Mouse (Mus musculus) midbrain, embryonic 16.5 days (tissue): ENCODE measurements around the gene Sema6b. TPM values are rescaled to one million over a fixed set of nuclear protein-coding genes. Genes with fewer than 3 reads are reported as not detected.

Source experiments
- ATAC-seq: fragments of 200-750 bp; cut with Nextera tagmentation; 2 replicates; pipeline ENCODE4 v1.8.0; 2017; ENCODE audit warnings: moderate TSS enrichment
- H3K27ac ChIP-seq: fragments of 300-500 bp; sonication (generic); 2 replicates; pipeline ENCODE4 v1.5.1; 2014; ENCODE audit warnings: mild to moderate bottlenecking, low read length, mixed read lengths
- H3K27me3 ChIP-seq: fragments of 300-500 bp; sonication (generic); 2 replicates; pipeline ENCODE4 v1.6.1; 2014; ENCODE audit warnings: low read depth, low read length, mixed read lengths; ENCODE audit not compliant: control insufficient read depth, insufficient read depth
- H3K36me3 ChIP-seq: fragments of 300-500 bp; sonication (generic); 2 replicates; pipeline ENCODE4 v1.6.1; 2014; ENCODE audit warnings: mild to moderate bottlenecking, low read length, moderate library complexity, mixed read lengths; ENCODE audit not compliant: control insufficient read depth, insufficient read depth
- H3K4me1 ChIP-seq: fragments of 300-500 bp; sonication (generic); 2 replicates; pipeline ENCODE4 v1.6.1; 2014; ENCODE audit warnings: mild to moderate bottlenecking, low read length, mixed read lengths; ENCODE audit not compliant: control insufficient read depth, insufficient read depth
- H3K4me2 ChIP-seq: fragments of 300-500 bp; sonication (generic); 2 replicates; pipeline ENCODE4 v1.6.1; 2014; ENCODE audit warnings: mild to moderate bottlenecking, low read length, mixed read lengths
- H3K4me3 ChIP-seq: fragments of 300-500 bp; sonication (generic); 2 replicates; pipeline ENCODE4 v1.5.1; 2014; ENCODE audit warnings: low read depth, mild to moderate bottlenecking, low read length, moderate library complexity, mixed read lengths
- H3K9ac ChIP-seq: fragments of 300-500 bp; sonication (generic); 2 replicates; pipeline ENCODE4 v1.6.1; 2014; ENCODE audit warnings: low read depth, low read length, mixed read lengths
- H3K9me3 ChIP-seq: fragments of 300-500 bp; sonication (generic); replicated peaks from 2 replicates; pipeline ENCODE4 v1.6.1; 2014; ENCODE audit warnings: mild to moderate bottlenecking, low read length, mixed read lengths; ENCODE audit not compliant: control insufficient read depth, poor library complexity, severe bottlenecking
- WGBS: fragments of 180-500 bp; shearing (Covaris S2); extraction: QIAGEN DNeasy Blood & Tissue Kit; methylation state at CpG from one replicate; pipeline ENCODE4 v1.1.7; 2014; 5-methylcytosine and 5-hydroxymethylcytosine counted together
- polyA plus RNA-seq: library from polyadenylated mRNA; unstranded; fragments of >200 nt; fragmentation: Nextera tagmentation; extraction: Ambion mirVana; gene quantifications from 2 replicates; pipeline ENCODE4 v1.2.1, GENCODE M21; 2015

Sema6b gene
- polyA plus RNA-seq, 1 experiment from 2014 or later: 13.2 TPM

GRCm38 (mm10) chr17:56170636-56171035 lies 30.5 kb upstream of the Sema6b start:
- no peak overlapping the region for H3K4me3 ChIP-seq
- no peak overlapping the region for H3K9ac ChIP-seq
- ATAC-seq: peak; percentile 22; the same call in 1 of the 2 replicates
- H3K9me3 ChIP-seq: no peaks in the 10 kb centered on the region
- no peak overlapping the region for H3K27ac ChIP-seq
- H3K4me2 ChIP-seq: no peak overlapping the region
- 0 out of 2 replicates have a peak, but pooled peaks cover 4% of the 10 kb centered on the region for H3K36me3 ChIP-seq
- no peaks in the 10 kb centered on the region for H3K27me3 ChIP-seq
- WGBS: 26% methylated on average over 10 of the region's 10 CpGs
- H3K4me1 ChIP-seq: peaks cover 4% of the 10 kb centered on the region; the same call in 1 of the 2 replicates

GRCm38 (mm10) chr17:56169830-56170229 lies 29.7 kb upstream of the Sema6b start:
- no peak overlapping the region for H3K4me2 ChIP-seq
- H3K27ac ChIP-seq: no peak overlapping the region
- 0 out of 2 replicates have a peak, but pooled peaks cover under 1% of the 10 kb centered on the region for H3K36me3 ChIP-seq
- no peak overlapping the region; the same call in 1 of the 2 replicates for H3K9ac ChIP-seq
- no peaks in the 10 kb centered on the region for H3K9me3 ChIP-seq
- WGBS: 64% methylated on average over 6 of the region's 6 CpGs
- H3K4me3 ChIP-seq: no peak overlapping the region
- ATAC-seq: no peak
- H3K4me1 ChIP-seq: peaks cover 6% of the 10 kb centered on the region; the same call in 1 of the 2 replicates
- no peaks in the 10 kb centered on the region for H3K27me3 ChIP-seq

GRCm38 (mm10) chr17:56165671-56166070 lies 25.5 kb upstream of the Sema6b start:
- Histone ChIP-seq H3K4me1 (peaks cover 17% of the 10 kb centered on the region), H3K27ac (peak overlapping the region; percentile 60; the same call in 1 of the 2 replicates), H3K4me3 (no peak overlapping the region), H3K4me2 (no peak overlapping the region), H3K9ac (no peak overlapping the region), H3K27me3 (peaks cover 4% of the 10 kb centered on the region), H3K36me3 (no peaks in the 10 kb centered on the region), H3K9me3 (no peaks in the 10 kb centered on the region)
- no peak for ATAC-seq
- 38% methylated on average over 11 of the region's 11 CpGs for WGBS

- H3K9me3 ChIP-seq: no peaks in the 10 kb centered on the region
- no peak for ATAC-seq
- peaks cover 13% of the 10 kb centered on the region for H3K4me1 ChIP-seq
- H3K9ac ChIP-seq: no peak overlapping the region
- no peak overlapping the region for H3K27ac ChIP-seq
- no peak overlapping the region for H3K4me3 ChIP-seq
- no peak overlapping the region for H3K4me2 ChIP-seq
- WGBS: 80% methylated on average over 3 of the region's 3 CpGs
- H3K27me3 ChIP-seq: peaks cover 4% of the 10 kb centered on the region
- no peaks in the 10 kb centered on the region for H3K36me3 ChIP-seq
Measured at GRCm38 (mm10) chr17:56164510-56164909, 24.4 kb upstream of the Sema6b start.

- no peak for ATAC-seq
- no peak overlapping the region for H3K4me2 ChIP-seq
- WGBS: 77% methylated on average over 6 of the region's 6 CpGs
Measured at GRCm38 (mm10) chr17:56163523-56164102, 23.5 kb upstream of the Sema6b start.

GRCm38 (mm10) chr17:56162231-56162774 lies 22.2 kb upstream of the Sema6b start, which contains the start of gene Tnfaip8l1:
TSS of gene Tnfaip8l1 (plus strand) at chr17:56162477.
- Histone ChIP-seq H3K4me3 (peak within 1 kb of the TSS; percentile 45), H3K4me2 (peak within 1 kb of the TSS; percentile 85), H3K9me3 (no peaks in the 10 kb centered on the region), H3K27me3 (peaks cover 8% of the 10 kb centered on the region), H3K36me3 (no peaks in the 10 kb centered on the region), H3K9ac (peak within 1 kb of the TSS; percentile 71), H3K4me1 (peaks cover 13% of the 10 kb centered on the region), H3K27ac (no peak within 1 kb of the TSS)
- under 1% methylated on average over 30 of the region's 30 CpGs for WGBS
- peak; percentile 98 for ATAC-seq

More at GRCm38 (mm10) chr17:56163523-56164102, 23.5 kb upstream of the Sema6b start:
- Histone ChIP-seq H3K36me3 (no peaks in the 10 kb centered on the region), H3K27me3 (peaks cover 4% of the 10 kb centered on the region), H3K4me3 (no peak overlapping the region), H3K4me1 (peaks cover 13% of the 10 kb centered on the region), H3K9me3 (no peaks in the 10 kb centered on the region), H3K27ac (no peak overlapping the region), H3K9ac (no peak overlapping the region)

- WGBS: 2% methylated on average over 9 of the region's 9 CpGs
- H3K27me3 ChIP-seq: peaks cover 11% of the 10 kb centered on the region
- peaks cover 11% of the 10 kb centered on the region for H3K4me1 ChIP-seq
- no peak for ATAC-seq
- no peaks in the 10 kb centered on the region for H3K36me3 ChIP-seq
- no peak overlapping the region for H3K4me2 ChIP-seq
- no peaks in the 10 kb centered on the region for H3K9me3 ChIP-seq
- no peak overlapping the region for H3K4me3 ChIP-seq
- H3K9ac ChIP-seq: no peak overlapping the region
- no peak overlapping the region for H3K27ac ChIP-seq
Measured at GRCm38 (mm10) chr17:56159729-56160128, 19.6 kb upstream of the Sema6b start.

- no peak overlapping the region for H3K27ac ChIP-seq
- H3K27me3 ChIP-seq: peaks cover 7% of the 10 kb centered on the region
- WGBS: 21% methylated on average over 9 of the region's 9 CpGs
- no peak overlapping the region for H3K4me3 ChIP-seq
- H3K36me3 ChIP-seq: no peaks in the 10 kb centered on the region
- H3K4me1 ChIP-seq: peaks cover 8% of the 10 kb centered on the region
- H3K4me2 ChIP-seq: no peak overlapping the region
- ATAC-seq: no peak
- H3K9me3 ChIP-seq: no peaks in the 10 kb centered on the region
- no peak overlapping the region for H3K9ac ChIP-seq
Measured at GRCm38 (mm10) chr17:56153643-56154042, 13.5 kb upstream of the Sema6b start.

- H3K4me1 ChIP-seq: peaks cover 11% of the 10 kb centered on the region
- no peaks in the 10 kb centered on the region for H3K9me3 ChIP-seq
- no peak overlapping the region for H3K27ac ChIP-seq
- ATAC-seq: no peak
- H3K9ac ChIP-seq: no peak overlapping the region
- no peak overlapping the region for H3K4me3 ChIP-seq
- H3K27me3 ChIP-seq: no peaks in the 10 kb centered on the region; the same call in 1 of the 2 replicates
- 37% methylated on average over 2 of the region's 2 CpGs for WGBS
- H3K36me3 ChIP-seq: no peaks in the 10 kb centered on the region
- H3K4me2 ChIP-seq: no peak overlapping the region
Measured at GRCm38 (mm10) chr17:56149897-56150296, 9.8 kb upstream of the Sema6b start.
